Mouse (Mus musculus): Measurements from ENCODE around the gene Vsig1. TPM values are rescaled to one million over a fixed set of nuclear protein-coding genes. Genes with fewer than 3 reads are reported as not detected.
A peak's percentile ranks its signal among the peaks of the same experiment; 100 is the strongest.

Vsig1 gene
- 0.11 TPM in 1 of 2 replicates, not detected in the other for polyA plus RNA-seq (2014; fragmentation: Nextera tagmentation; extraction: Ambion mirVana)

DNA sequence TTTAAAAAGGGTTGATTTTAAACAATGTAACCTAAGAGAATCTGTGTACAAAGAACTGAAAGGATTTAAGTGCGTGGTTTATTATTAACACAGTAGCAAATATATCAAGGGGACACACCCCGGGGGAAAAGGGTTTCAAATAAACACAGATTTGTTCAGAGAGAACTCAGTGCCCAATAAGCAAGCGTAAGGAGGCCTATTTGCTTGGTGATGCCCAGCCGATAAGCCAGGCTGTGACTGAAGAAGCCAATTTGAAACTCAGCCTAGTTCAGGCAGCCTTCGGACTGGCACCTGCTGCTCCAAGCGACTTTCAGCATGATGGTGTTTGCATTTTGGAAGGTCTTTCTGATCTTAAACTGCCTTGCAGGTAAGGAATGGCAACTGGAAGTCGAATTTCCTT, at the start of gene Vsig1:
TSS of gene Vsig1 (plus strand) at position 249 of the 400 bp plus-strand sequence.
- WGBS = 78% methylated on average over 7 of the region's 7 CpGs
- no peak within 1 kb of the TSS for H3K27ac ChIP-seq (replicated peaks; ENCODE audit: low read depth, low read length)
- no peaks in the 10 kb centered on the region for H3K9me3 ChIP-seq (ENCODE audit: control insufficient read depth, low read length)
- H3K27me3 ChIP-seq (ENCODE audit: control insufficient read depth, insufficient read depth, low read length) = 0 out of 2 replicates have a peak, but pooled peaks cover 7% of the 10 kb centered on the region
- DNase-seq = no peak
- H3K4me3 ChIP-seq (replicated peaks; ENCODE audit: low read depth, low read length) = no peak within 1 kb of the TSS
- no peak within 1 kb of the TSS for H3K4me2 ChIP-seq (ENCODE audit: low read length)
- no peak within 1 kb of the TSS for H3K9ac ChIP-seq (replicated peaks; ENCODE audit: low read length)
- no peaks in the 10 kb centered on the region for H3K36me3 ChIP-seq (ENCODE audit: control insufficient read depth, insufficient read depth, low read length)
- H3K4me1 ChIP-seq (ENCODE audit: control insufficient read depth, insufficient read depth, low read length) = no peaks in the 10 kb centered on the region
- ATAC-seq (ENCODE audit: low FRiP score, low TSS enrichment) = no peak

DNA sequence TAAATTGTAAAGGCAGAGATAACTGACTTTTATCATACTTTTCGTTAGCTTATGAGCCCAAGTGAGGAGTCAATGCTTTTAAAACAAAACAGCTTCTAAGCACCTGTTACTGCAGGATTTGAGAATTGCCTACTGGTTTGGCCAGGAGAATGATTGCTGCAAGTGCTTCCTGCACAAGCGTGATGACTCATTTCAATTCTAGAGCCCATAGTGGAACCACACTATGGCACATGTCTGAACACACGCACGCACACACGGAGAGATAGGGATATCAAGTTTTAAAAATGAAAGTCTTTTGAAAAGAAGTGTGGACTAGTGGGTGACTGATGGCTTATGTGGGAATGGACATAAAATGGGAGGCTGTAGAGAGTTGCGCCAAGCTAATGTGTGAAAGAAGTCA, 44.6 kb upstream of the Vsig1 start:
- no peak overlapping the region for H3K27ac ChIP-seq (replicated peaks; ENCODE audit: low read depth, low read length)
- H3K4me3 ChIP-seq (replicated peaks; ENCODE audit: low read depth, low read length) = no peak overlapping the region
- no peaks in the 10 kb centered on the region for H3K36me3 ChIP-seq (ENCODE audit: control insufficient read depth, insufficient read depth, low read length)
- H3K4me2 ChIP-seq (ENCODE audit: low read length) = no peak overlapping the region
- no peaks in the 10 kb centered on the region for H3K27me3 ChIP-seq (ENCODE audit: control insufficient read depth, insufficient read depth, low read length)
- ATAC-seq (ENCODE audit: low FRiP score, low TSS enrichment) (no peak), DNase-seq (no peak)
- H3K9ac ChIP-seq (replicated peaks; ENCODE audit: low read length) = no peak overlapping the region
- H3K9me3 ChIP-seq (ENCODE audit: control insufficient read depth, low read length) = no peaks in the 10 kb centered on the region
- WGBS = 92% methylated on average over 6 of the region's 6 CpGs
- H3K4me1 ChIP-seq (ENCODE audit: control insufficient read depth, insufficient read depth, low read length) = no peaks in the 10 kb centered on the region

DNA sequence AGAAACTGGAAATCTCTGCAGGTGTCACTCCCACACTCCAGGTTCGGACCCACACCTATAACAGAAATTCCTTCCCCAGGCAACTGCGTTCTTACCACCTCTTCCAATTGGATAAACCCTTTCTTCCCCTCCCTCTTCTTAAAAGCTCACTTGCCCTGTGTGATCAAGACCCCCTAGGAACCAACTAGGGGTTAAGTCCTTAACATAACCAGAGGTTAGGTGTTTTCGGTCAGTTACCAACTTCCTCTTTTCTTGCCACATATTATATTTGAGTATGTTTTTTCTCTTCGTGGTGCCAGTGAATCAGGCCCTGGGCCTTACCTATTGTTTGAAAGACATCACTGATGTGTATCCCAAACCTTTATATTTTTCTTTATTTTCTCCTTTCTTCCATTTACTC, 44.0 kb upstream of the Vsig1 start:
- H3K4me2 ChIP-seq (ENCODE audit: low read length) = no peak overlapping the region
- H3K4me1 ChIP-seq (ENCODE audit: control insufficient read depth, insufficient read depth, low read length) = no peaks in the 10 kb centered on the region
- no peak for DNase-seq
- H3K27me3 ChIP-seq (ENCODE audit: control insufficient read depth, insufficient read depth, low read length) = no peaks in the 10 kb centered on the region
- no peak overlapping the region for H3K4me3 ChIP-seq (replicated peaks; ENCODE audit: low read depth, low read length)
- WGBS = 82% methylated on average over 4 of the region's 4 CpGs
- H3K27ac ChIP-seq (replicated peaks; ENCODE audit: low read depth, low read length) = no peak overlapping the region
- no peaks in the 10 kb centered on the region for H3K36me3 ChIP-seq (ENCODE audit: control insufficient read depth, insufficient read depth, low read length)
- H3K9me3 ChIP-seq (ENCODE audit: control insufficient read depth, low read length) = no peaks in the 10 kb centered on the region
- ATAC-seq (ENCODE audit: low FRiP score, low TSS enrichment) = no peak
- no peak overlapping the region for H3K9ac ChIP-seq (replicated peaks; ENCODE audit: low read length)

DNA sequence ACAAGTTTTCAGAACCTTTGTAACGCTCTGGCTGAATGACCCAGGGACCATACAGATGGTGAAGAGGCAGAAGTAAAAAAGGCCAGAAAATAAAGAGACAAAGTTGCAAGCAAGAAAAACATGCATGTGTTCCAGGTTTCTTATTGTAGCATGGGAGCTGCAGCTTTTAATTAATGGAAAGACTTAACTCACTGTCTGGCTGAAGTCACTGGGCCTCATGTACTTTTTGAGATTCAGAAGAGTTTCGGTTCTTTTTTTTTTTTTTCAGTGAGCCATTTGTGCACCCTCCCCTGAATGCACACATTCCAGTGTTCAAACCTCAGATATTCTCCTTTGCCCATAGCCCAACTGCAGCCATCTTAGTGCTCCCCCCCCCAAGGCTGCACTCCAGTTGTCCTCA, 20.2 kb upstream of the Vsig1 start:
- Histone ChIP-seq H3K9me3 (ENCODE audit: control insufficient read depth, low read length) (no peaks in the 10 kb centered on the region), H3K9ac (replicated peaks; ENCODE audit: low read length) (no peak overlapping the region), H3K4me2 (ENCODE audit: low read length) (no peak overlapping the region), H3K4me1 (ENCODE audit: control insufficient read depth, insufficient read depth, low read length) (no peaks in the 10 kb centered on the region), H3K27ac (replicated peaks; ENCODE audit: low read depth, low read length) (no peak overlapping the region), H3K27me3 (ENCODE audit: control insufficient read depth, insufficient read depth, low read length) (no peaks in the 10 kb centered on the region), H3K4me3 (replicated peaks; ENCODE audit: low read depth, low read length) (no peak overlapping the region), H3K36me3 (ENCODE audit: control insufficient read depth, insufficient read depth, low read length) (no peaks in the 10 kb centered on the region)
- WGBS = 80% methylated on average over 2 of the region's 2 CpGs
- DNase-seq (no peak), ATAC-seq (ENCODE audit: low FRiP score, low TSS enrichment) (no peak)

DNA sequence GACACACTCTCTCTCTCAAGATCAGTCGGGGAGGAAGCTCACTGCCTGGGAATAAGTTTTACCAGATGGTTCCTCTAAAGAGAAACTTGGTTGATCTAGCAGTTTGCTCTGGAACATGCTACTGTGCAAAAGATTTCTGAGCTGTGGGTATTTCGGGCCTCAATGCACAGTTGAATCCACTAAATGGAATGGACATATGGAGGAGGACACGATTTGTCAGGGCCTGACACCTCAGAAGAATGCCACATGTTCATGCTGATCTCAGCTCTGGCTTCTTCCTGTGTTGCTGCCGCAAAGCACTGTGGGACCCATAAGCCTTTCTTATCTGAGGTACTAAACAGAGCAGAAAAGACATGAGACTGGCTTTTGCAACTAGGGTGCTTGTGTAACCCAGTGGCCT, 15.6 kb upstream of the Vsig1 start:
- Histone ChIP-seq H3K27me3 (ENCODE audit: control insufficient read depth, insufficient read depth, low read length) (no peaks in the 10 kb centered on the region), H3K27ac (replicated peaks; ENCODE audit: low read depth, low read length) (no peak overlapping the region), H3K4me1 (ENCODE audit: control insufficient read depth, insufficient read depth, low read length) (no peaks in the 10 kb centered on the region), H3K9ac (replicated peaks; ENCODE audit: low read length) (no peak overlapping the region), H3K4me3 (replicated peaks; ENCODE audit: low read depth, low read length) (no peak overlapping the region), H3K4me2 (ENCODE audit: low read length) (no peak overlapping the region), H3K9me3 (ENCODE audit: control insufficient read depth, low read length) (no peaks in the 10 kb centered on the region), H3K36me3 (ENCODE audit: control insufficient read depth, insufficient read depth, low read length) (no peaks in the 10 kb centered on the region)
- 88% methylated on average over 4 of the region's 4 CpGs for WGBS
- DNase-seq = no peak
- no peak for ATAC-seq (ENCODE audit: low FRiP score, low TSS enrichment)

DNA sequence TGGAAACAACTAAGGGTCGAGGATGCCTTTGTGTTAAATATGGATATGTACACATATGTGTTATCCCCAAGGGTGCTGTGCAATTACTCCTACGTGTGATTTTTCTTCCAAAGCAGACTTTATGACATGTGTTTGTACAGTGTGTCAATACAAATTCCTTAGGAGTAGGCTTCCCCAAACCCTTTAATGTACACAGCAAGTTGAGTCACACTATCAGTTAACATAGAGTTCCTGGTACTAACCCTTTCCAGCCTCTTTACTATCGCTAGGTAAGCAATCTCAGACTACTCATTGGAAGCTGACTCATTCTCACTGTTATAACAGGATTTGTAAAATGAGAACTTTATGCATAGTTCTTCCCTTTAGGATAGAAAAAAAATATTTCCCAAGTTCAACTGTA, 3.9 kb upstream of the Vsig1 start:
- no peak for DNase-seq
- 83% methylated on average over 3 of the region's 3 CpGs for WGBS

DNA sequence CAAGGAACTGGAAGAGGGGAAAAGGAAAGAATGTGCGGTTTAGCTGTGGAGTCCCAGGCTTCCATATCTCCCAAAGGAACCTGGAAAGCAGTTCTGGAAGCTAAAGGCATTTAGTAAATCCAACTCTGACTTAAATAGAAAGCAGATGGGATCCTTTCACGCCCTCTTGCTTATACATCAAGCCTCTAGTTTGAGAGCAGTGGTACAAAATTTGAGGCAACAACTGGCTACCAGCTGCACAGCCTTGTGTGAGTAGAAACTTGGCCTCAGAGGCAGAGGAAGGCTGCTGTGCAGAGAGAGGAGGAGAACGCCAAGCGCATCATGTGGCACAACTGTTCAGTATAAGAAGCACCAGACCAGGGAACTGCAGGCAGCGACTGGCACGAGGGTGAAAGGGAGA, 13.9 kb downstream of the Vsig1 start:
- DNase-seq = no peak
- no peak for ATAC-seq (ENCODE audit: low FRiP score, low TSS enrichment)
- Histone ChIP-seq H3K4me1 (ENCODE audit: control insufficient read depth, insufficient read depth, low read length) (no peaks in the 10 kb centered on the region), H3K27ac (replicated peaks; ENCODE audit: low read depth, low read length) (no peak overlapping the region), H3K9ac (replicated peaks; ENCODE audit: low read length) (no peak overlapping the region), H3K27me3 (ENCODE audit: control insufficient read depth, insufficient read depth, low read length) (0 out of 2 replicates have a peak, but pooled peaks cover 14% of the 10 kb centered on the region), H3K4me2 (ENCODE audit: low read length) (no peak overlapping the region), H3K36me3 (ENCODE audit: control insufficient read depth, insufficient read depth, low read length) (no peaks in the 10 kb centered on the region), H3K4me3 (replicated peaks; ENCODE audit: low read depth, low read length) (no peak overlapping the region), H3K9me3 (ENCODE audit: control insufficient read depth, low read length) (no peaks in the 10 kb centered on the region)
- 86% methylated on average over 6 of the region's 6 CpGs for WGBS

More for the DNA sequence above, 3.9 kb upstream of the Vsig1 start:
- Histone ChIP-seq H3K36me3 (ENCODE audit: control insufficient read depth, insufficient read depth, low read length) (no peaks in the 10 kb centered on the region), H3K4me1 (ENCODE audit: control insufficient read depth, insufficient read depth, low read length) (no peaks in the 10 kb centered on the region), H3K27me3 (ENCODE audit: control insufficient read depth, insufficient read depth, low read length) (0 out of 2 replicates have a peak, but pooled peaks cover 6% of the 10 kb centered on the region), H3K4me2 (ENCODE audit: low read length) (no peak overlapping the region), H3K4me3 (replicated peaks; ENCODE audit: low read depth, low read length) (no peak overlapping the region), H3K9ac (replicated peaks; ENCODE audit: low read length) (no peak overlapping the region), H3K9me3 (ENCODE audit: control insufficient read depth, low read length) (no peaks in the 10 kb centered on the region), H3K27ac (replicated peaks; ENCODE audit: low read depth, low read length) (no peak overlapping the region)
- ATAC-seq (ENCODE audit: low FRiP score, low TSS enrichment) = no peak

DNA sequence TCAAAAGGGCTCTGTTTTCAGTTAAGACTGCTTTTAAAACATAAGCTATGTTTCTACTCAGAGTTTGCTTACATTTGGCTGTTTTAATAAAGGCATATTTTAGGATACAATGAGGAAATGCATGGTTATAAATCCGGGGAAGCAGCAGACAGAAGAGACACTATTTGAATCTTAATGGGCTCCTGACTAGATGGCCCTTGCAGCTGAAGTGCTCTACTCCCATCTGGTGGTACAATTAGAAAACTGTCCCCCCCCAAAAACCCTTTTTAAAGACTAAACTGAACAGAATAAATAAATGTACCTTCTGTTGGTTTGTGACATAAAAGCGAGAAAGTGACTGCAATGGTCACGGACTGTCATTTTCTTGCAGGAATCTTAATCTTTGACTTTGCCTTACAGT, 24.7 kb downstream of the Vsig1 start:
- ATAC-seq (ENCODE audit: low FRiP score, low TSS enrichment) = no peak; the same call in 1 of the 2 replicates
- WGBS = 70% methylated on average over 3 of the region's 3 CpGs
- no peak overlapping the region for H3K9ac ChIP-seq (replicated peaks; ENCODE audit: low read length)
- H3K27ac ChIP-seq (replicated peaks; ENCODE audit: low read depth, low read length) = no peak overlapping the region
- peak; percentile 70 for DNase-seq
- H3K4me3 ChIP-seq (replicated peaks; ENCODE audit: low read depth, low read length) = no peak overlapping the region
- no peaks in the 10 kb centered on the region for H3K27me3 ChIP-seq (ENCODE audit: control insufficient read depth, insufficient read depth, low read length)
- no peaks in the 10 kb centered on the region for H3K9me3 ChIP-seq (ENCODE audit: control insufficient read depth, low read length)
- no peaks in the 10 kb centered on the region for H3K36me3 ChIP-seq (ENCODE audit: control insufficient read depth, insufficient read depth, low read length)
- no peaks in the 10 kb centered on the region for H3K4me1 ChIP-seq (ENCODE audit: control insufficient read depth, insufficient read depth, low read length)
- no peak overlapping the region for H3K4me2 ChIP-seq (ENCODE audit: low read length)

DNA sequence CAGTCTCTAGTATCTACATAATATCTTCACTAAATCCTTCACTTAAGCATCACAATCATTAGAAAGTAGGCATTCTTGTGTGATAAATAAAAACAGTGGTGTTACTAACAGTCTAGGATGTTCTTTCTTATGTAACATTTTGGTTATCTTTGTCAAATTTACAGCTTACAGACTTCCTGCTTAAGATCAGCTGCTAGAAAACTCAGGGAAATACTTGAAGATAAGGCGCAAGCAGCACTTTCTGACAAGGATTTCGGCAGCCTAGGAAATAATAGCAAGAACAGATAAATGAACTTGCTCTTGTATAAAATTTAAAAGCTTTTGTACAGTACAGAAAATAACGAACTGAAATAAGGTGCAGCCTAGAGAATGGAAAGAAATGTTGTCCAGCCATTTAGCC, 25.9 kb downstream of the Vsig1 start:
- Histone ChIP-seq H3K4me2 (ENCODE audit: low read length) (no peak overlapping the region), H3K9me3 (ENCODE audit: control insufficient read depth, low read length) (no peaks in the 10 kb centered on the region)

More for the DNA sequence above, 25.9 kb downstream of the Vsig1 start:
- 86% methylated on average over 3 of the region's 3 CpGs for WGBS
- H3K9ac ChIP-seq (replicated peaks; ENCODE audit: low read length) = no peak overlapping the region
- H3K4me3 ChIP-seq (replicated peaks; ENCODE audit: low read depth, low read length) = no peak overlapping the region
- no peak overlapping the region for H3K27ac ChIP-seq (replicated peaks; ENCODE audit: low read depth, low read length)
- no peak for ATAC-seq (ENCODE audit: low FRiP score, low TSS enrichment)
- H3K36me3 ChIP-seq (ENCODE audit: control insufficient read depth, insufficient read depth, low read length) = no peaks in the 10 kb centered on the region
- no peaks in the 10 kb centered on the region for H3K4me1 ChIP-seq (ENCODE audit: control insufficient read depth, insufficient read depth, low read length)
- no peaks in the 10 kb centered on the region for H3K27me3 ChIP-seq (ENCODE audit: control insufficient read depth, insufficient read depth, low read length)
- DNase-seq = no peak
